Mouse (Mus musculus): ENCODE data around the gene Mycbp2.

Gene Mycbp2

GRCm38 (mm10) chr14:103256866-103257265 is 89.7 kb downstream of the Mycbp2 start:
- DNase-seq = no peak

DNA sequence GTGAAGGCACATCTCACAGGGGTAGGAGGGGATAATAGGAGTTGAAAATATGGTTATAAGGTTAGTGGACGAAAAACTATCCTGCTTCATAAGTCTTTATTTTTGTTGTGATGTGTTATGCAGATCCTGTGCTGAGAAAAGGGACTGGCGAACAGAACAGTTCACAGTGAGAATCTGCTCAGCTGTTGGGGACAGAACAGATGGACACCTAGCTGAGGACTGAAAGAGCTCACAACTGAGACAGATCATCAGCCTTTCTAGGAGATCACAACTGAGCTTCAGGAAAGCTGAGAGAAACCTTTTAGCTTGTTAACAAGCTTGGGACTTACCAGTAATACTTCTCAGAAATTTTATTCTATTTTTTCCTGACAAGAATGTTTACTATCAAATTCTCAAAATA is 92.3 kb downstream of the Mycbp2 start:
- no peak for DNase-seq

- DNase-seq = no peak
These were observed 104.6 kb downstream of the Mycbp2 start for GRCm38 (mm10) chr14:103242020-103242419.

DNA sequence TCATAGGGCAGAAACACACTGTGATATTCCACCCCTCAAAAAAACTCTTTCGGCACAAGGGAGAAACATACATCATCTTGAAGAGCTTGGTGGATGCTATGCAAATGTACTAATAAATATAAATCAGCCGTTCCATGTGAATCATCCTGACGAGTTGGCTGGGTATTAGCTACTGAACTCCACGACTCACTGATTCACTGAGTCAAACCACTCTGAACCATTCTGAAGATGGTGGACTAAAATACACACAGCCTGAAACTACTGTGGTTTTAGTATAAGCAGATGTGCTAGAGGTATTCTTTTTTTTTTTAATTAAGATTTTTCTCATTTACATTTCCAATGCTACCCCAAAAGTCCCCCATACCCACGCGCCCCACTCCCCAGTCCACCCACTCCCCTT is 111.8 kb downstream of the Mycbp2 start:
- DNase-seq = no peak

DNA sequence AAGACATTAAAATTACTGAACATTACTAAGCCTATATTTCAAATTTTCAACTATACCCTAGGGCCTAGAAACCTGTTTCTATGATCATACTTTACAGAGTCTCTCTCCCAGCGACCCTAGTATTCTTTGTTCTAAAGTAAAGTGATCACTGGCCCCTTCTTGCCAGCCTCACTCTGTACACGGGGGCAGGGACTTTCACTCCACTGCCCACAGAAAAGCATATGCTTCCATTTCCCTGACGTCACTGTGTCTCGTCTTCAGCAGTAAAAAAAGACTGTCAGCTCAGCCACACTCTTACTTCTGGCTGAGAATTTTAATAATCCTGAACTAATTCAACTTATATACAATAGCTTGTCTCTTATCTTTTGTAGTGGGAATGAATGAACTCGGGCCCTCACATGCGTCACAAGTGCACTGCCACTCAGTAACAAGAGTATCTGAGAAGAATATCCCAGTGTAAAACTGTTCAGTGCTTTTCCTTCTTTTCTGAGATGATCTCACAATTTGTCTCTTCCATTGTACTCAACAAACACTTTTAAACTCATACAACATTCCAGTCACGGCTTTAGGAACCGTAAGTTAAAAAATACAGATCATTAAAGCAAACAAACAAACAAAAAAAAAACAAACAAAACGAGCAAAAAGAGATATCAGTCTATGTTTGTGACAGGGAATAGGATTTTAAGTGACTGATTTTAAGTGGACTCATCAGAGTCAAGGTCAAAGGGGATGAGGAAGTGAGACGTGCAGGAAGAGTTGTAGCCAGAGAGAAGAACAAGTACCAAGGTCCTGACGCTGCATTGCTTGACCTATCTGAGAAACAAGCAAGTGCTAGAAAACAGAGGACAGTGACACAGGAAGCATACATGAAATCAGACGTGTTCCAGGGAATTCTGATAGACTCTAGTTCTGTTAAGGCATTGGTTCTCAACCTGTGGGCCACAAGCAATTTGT is 112.7 kb downstream of the Mycbp2 start:
- DNase-seq = no peak

DNA sequence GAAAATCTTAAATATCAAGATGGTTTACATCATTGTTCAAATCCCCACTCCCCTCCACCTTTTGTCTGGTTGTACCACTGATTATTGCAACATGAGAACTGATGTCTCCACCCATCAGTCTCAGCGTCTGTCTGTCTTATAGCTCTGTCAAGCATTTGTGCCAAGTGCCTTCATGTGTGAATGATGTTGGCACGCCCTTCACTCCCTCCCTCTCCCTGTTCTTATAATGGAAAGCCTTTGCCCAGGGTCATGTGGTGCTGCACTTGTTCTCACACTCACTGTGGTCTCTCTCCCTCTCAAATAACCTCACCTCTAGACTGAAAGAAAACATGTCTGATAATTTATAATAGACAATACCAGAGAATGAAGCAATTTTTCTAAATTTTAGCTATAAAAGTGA is 124.3 kb downstream of the Mycbp2 start:
- no peak for DNase-seq

DNA sequence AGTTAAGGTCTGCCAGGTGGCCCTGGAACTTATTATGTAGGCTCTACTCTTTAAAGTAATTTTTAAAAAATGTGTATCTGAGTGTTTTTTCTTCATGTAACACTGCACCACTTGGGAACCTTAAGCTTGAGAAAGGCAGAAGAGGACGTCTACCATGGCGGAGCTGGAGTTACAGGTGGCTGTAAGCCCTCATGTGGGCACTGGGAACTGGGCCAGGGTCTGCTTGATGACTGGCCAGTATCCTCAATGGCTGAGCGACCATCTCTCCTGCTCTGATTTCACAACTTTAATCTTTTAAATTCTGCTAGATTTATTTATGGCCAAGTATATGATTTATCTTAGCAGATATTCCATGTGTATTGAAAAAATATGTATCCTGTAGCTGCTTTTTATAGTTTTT is 124.9 kb downstream of the Mycbp2 start:
- DNase-seq = no peak

GRCm38 (mm10) chr14:103216331-103216730 is 130.3 kb downstream of the Mycbp2 start:
- no peak for DNase-seq

GRCm38 (mm10) chr14:103186658-103187057 is 160.0 kb downstream of the Mycbp2 start:
- no peak for DNase-seq

DNA sequence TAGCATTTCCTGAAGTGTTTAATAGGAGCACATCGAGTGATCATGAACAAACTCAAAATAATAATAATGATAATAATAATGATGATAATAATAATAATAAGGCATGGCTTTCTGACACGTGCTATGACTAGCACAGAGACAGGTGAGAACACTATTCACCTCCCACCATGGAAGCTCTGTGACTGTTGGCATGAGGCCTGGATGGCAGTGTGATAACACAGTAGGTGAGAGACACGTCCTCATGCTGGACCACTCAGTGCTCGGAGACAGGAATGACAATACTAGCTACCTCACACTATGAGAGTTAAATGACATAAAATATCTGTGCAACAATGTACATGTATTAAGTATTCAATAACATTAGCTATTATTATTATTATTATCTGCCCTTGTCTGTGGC is 160.5 kb downstream of the Mycbp2 start:
- no peak for DNase-seq

- DNase-seq = no peak
These were observed 166.5 kb downstream of the Mycbp2 start for GRCm38 (mm10) chr14:103180096-103180495.

GRCm38 (mm10) chr14:103162923-103163322 is 183.7 kb downstream of the Mycbp2 start:
- no peak for DNase-seq

- no peak for DNase-seq
These were observed 190.9 kb downstream of the Mycbp2 start for GRCm38 (mm10) chr14:103155685-103156084.

GRCm38 (mm10) chr14:103150139-103150538 is 196.5 kb downstream of the Mycbp2 start:
- DNase-seq = no peak

GRCm38 (mm10) chr14:103131991-103132390 is 214.6 kb downstream of the Mycbp2 start:
- peak; percentile 75 for DNase-seq

DNA sequence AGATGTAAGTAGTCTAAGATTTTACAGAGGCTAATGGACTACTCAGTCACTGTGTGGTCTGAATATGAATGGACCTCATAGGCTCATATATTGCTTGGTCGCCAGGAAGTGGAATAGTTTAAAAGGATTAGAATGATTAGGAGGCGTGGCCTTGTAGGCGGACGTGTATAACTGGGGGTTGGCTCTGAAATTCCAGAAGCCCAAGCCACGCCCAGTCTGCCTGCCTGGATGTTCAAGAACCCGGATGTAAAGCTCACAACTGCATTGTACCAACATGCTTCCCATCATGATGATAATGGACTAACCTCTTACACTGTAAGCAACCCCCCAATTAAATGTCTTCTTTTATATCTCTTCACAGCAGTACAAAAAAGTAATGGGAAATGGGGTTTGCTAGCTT is 220.9 kb downstream of the Mycbp2 start:
- DNase-seq = no peak

DNA sequence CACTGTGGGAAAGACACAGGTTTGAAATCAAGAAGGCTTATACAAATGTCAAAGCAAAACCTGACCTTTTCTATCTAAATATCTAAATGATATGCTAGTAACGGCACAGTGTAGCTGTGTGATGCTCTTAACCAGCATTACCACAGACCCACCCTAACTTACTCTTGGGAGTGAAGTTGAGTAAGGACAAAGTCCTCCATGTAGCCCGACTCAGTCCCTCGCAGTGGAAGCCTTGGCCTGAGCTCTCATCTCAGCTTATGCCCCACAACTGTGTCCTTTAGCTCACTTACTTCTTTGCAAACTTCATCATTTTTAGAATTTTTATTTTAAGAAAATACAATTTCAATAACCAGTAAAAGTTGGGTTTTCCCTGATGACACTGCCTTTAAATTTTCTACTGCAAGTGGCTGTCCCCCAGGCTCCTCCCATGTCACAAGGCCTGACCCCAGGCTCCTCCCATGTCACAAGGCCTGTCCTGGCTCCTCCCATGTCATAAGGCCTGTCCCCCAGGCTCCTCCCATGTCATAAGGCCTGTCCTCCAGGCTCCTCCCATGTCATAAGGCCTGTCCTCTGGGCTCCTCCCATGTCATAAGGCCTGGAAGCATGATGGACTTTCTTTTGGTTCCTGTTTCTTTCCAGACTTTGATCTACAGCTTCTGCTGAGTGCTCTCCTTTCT is 231.5 kb downstream of the Mycbp2 start:
- DNase-seq = no peak

DNA sequence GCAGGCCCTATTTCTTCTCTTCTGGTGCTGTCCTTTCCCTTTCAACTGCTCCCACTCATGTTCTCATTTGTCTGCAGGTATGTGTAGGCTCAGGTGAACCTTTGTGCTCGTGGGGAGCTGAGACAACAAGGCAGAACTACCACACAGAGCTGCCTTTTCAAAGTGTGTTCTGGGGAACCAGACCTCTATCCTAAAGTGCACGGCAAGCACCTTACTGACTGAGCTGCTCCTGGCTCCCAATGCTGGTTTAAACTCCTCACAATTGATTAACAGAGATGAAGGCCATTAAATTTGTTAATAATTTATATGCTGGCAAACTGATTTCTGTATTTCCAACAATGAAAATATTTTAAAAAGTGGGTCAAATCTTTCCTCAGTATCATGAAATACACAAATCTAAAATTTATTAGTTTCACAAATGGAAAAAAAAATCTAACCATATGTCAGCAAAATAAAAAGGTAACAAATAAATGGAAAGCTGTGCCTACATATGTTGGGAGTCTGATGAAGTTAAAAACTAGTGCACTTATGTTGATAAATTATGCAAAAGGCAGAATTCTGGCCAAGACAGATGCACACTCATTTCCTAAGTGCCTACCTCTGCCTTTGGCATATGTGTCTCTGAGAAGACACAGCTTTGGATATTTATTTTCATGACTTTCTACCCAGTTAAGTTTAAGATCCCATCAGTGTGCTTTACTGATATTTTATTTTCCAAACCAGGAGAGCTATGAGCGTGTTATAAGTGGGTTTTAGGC is 233.8 kb downstream of the Mycbp2 start:
- no peak for DNase-seq

DNA sequence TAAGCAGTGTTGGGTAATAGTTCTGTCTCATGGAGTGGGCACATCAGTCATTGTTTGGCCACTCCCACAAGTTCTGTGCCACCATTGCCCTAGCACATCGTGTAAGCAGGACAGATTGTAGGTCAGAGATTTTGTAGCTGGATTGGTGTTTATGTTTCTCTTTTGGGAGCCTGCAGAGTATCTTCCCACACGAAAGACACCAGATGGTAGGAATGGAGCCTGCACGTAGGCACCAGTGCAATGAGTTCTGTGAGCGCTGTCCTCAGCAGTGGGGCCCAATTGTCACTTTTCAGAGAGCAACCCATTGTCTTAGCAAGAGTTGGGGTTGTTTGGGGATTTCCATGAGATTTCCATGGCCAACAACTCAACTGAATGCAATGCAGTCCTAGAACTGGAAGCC is 236.6 kb downstream of the Mycbp2 start:
- no peak for DNase-seq

- DNase-seq = no peak
These were observed 240.3 kb downstream of the Mycbp2 start for GRCm38 (mm10) chr14:103106301-103106700.

DNA sequence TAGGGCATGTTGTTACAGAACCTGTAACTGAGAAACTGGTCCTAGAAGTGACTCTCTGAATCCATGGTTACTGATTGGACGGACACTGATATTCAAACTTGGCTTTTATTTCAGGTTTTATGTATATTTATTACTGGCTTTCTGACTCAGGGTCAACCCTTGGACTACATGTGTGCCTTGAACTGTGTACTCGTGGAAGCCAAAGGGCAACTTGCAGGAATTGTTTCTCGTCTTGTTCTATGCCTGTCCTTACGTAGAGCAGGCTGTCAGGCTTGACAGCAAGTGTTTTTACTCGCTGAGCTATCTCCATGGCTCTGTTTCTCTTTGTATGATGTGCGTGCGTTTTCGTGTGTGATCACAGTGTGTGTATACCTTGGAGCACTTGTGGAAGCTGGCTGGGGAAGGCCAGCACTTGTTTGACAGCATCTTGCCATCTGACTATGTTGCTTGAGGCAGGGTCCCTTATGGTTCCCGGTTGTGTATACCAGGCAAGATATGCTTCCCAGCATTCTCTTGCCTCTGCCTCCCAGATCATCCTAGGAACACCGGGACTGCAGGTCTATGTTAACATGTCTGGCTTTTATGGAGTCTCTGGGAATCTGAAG is 243.8 kb downstream of the Mycbp2 start:
- no peak for DNase-seq

DNA sequence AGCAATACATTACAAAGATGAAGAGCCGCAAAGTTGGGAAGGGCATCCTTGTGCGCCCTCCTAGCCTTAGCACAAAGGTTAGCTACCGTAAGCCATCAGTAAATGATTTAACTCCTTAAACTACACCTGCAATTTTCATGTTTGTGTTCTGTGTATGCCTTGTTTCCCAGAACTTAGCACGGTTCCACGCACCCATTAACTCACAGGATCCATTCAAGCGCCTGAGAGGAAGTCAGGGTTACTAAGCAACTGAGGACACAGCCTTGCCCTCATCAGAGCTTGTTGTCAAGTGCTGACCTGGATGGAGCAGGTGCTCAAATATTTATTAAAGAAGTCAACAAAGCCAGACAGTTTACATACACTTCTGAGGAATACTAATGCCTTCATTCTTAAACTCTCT is 244.4 kb downstream of the Mycbp2 start:
- DNase-seq = no peak

- no peak for DNase-seq
These were observed 245.4 kb downstream of the Mycbp2 start for GRCm38 (mm10) chr14:103101171-103101570.

Measured in thymus, postnatal 4 days (tissue).